Mouse (Mus musculus) effector memory CD4-positive, alpha-beta T cell, adult 7 months (primary cell): ENCODE data around the gene Olfr339. TPM values are rescaled to one million over a fixed set of nuclear protein-coding genes. Genes with fewer than 3 reads are reported as not detected.

Source experiments
- polyA plus RNA-seq: library from polyadenylated mRNA; unstranded; fragments of 100-300 nt; shearing (Covaris generic); gene quantifications from one replicate; pipeline ENCODE4 v1.2.1, GENCODE M21; 2017

The Olfr339 gene
- polyA plus RNA-seq, result 0.41 TPM

GRCm38 (mm10) chr2:36418647-36419046 lies at the start of gene Olfr339:
TSS of gene Olfr339 (plus strand) at chr2:36418947.

GRCm38 (mm10) chr2:36373219-36373618 lies 45.5 kb upstream of the Olfr339 start, which contains the start of gene Olfr338:
TSS of gene Olfr338 (plus strand) at chr2:36373519.

GRCm38 (mm10) chr2:36452287-36452686 lies 33.5 kb downstream of the Olfr339 start, which contains the start of gene Olfr340:
TSS of gene Olfr340 (plus strand) at chr2:36452587.

Other genes starting within 250 kb of the Olfr339 start
- gene Ptgs1, start 188.5 kb upstream of the Olfr339 start, polyA plus RNA-seq, result 0.71 TPM
- gene Olfr338, start 45.4 kb upstream of the Olfr339 start, polyA plus RNA-seq, result 0.23 TPM
- not detected for gene Olfr340, start 33.6 kb downstream of the Olfr339 start, polyA plus RNA-seq
- 0.13 TPM for gene Olfr341, start 63.5 kb downstream of the Olfr339 start, polyA plus RNA-seq
- gene Olfr342, start 106.1 kb downstream of the Olfr339 start, polyA plus RNA-seq, result not detected
- gene Olfr344, start 147.7 kb downstream of the Olfr339 start, polyA plus RNA-seq, result 0.05 TPM
- not detected for gene Olfr345, start 221.1 kb downstream of the Olfr339 start, polyA plus RNA-seq